Mouse (Mus musculus): Measurements from ENCODE around the gene Gm10310.
"Not testable (repeated sequence)": the region's sequence is repeated elsewhere in the genome, so short reads cannot be mapped to it uniquely, and the experiment has no call there.

DNA sequence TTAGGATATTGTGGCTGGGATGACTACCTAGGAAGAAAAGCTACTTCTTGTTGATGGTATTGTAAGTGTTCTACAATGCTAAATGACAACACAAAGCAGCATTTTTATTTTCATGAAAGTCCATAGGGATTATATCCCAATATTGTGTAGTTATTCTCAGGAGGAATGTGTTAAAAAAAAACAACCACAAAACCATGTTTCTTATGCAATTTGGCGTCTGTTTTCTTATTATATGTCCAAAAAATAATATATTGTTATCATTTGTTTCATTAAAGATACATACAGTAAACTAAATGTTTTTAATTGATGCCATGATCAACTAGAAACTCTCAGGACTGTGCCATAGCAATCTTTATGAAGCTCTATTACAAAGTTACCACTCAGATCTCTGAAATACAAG, at the start of gene Gm10310:
- not testable (repeated sequence) for TF ChIP-seq CTCF (IDR thresholded peaks at IDR 0.05; ENCODE audit: control insufficient read depth, insufficient read depth, insufficient read length); MAX (IDR thresholded peaks at IDR 0.05)
